Mouse (Mus musculus) limb, embryonic 13.5 days (tissue): ENCODE data around the gene Rcor1. TPM values are rescaled to one million over a fixed set of nuclear protein-coding genes. Genes with fewer than 3 reads are reported as not detected.
A peak's percentile ranks its signal among the peaks of the same experiment; 100 is the strongest.

ENCODE experiments used
- ATAC-seq: fragments of 200-750 bp; cut with Nextera tagmentation; 2 replicates; pipeline ENCODE4 v1.8.0; 2017; ENCODE audit warnings: low read depth, moderate number of reproducible peaks, moderate TSS enrichment; ENCODE audit not compliant: low FRiP score
- H3K27ac ChIP-seq: fragments of 300-500 bp; sonication (generic); 2 replicates; pipeline ENCODE4 v1.5.1; 2015; ENCODE audit warnings: inconsistent platforms, mild to moderate bottlenecking, moderate library complexity
- H3K27me3 ChIP-seq: fragments of 300-500 bp; sonication (generic); 2 replicates; pipeline ENCODE4 v1.6.1; 2015; ENCODE audit warnings: mild to moderate bottlenecking, inconsistent platforms
- H3K36me3 ChIP-seq: fragments of 300-500 bp; sonication (generic); 2 replicates; pipeline ENCODE4 v1.6.1; 2015; ENCODE audit warnings: inconsistent platforms, mild to moderate bottlenecking, moderate library complexity
- H3K4me1 ChIP-seq: fragments of 300-500 bp; sonication (generic); 2 replicates; pipeline ENCODE4 v1.6.1; 2015; ENCODE audit warnings: inconsistent platforms
- H3K4me2 ChIP-seq: fragments of 300-500 bp; sonication (generic); replicated peaks from 2 replicates; pipeline ENCODE4 v1.6.1; 2015; ENCODE audit warnings: inconsistent platforms, mild to moderate bottlenecking, moderate library complexity
- H3K4me3 ChIP-seq: fragments of 300-500 bp; sonication (generic); 2 replicates; pipeline ENCODE4 v1.5.1; 2015; ENCODE audit warnings: moderate library complexity, mild to moderate bottlenecking, inconsistent platforms
- H3K9ac ChIP-seq: fragments of 300-500 bp; sonication (generic); 2 replicates; pipeline ENCODE4 v1.6.1; 2015; ENCODE audit warnings: mild to moderate bottlenecking, inconsistent platforms
- H3K9me3 ChIP-seq: fragments of 300-500 bp; sonication (generic); 2 replicates; pipeline ENCODE4 v1.6.1; 2016; ENCODE audit warnings: inconsistent platforms
- WGBS: fragments of 180-500 bp; shearing (Covaris S2); methylation state at CpG from one replicate; pipeline ENCODE4 v1.1.7; 2015; 5-methylcytosine and 5-hydroxymethylcytosine counted together
- polyA plus RNA-seq: library from polyadenylated mRNA; unstranded; fragments of >200 nt; fragmentation: Nextera tagmentation; extraction: Ambion mirVana; gene quantifications from 2 replicates; pipeline ENCODE4 v1.2.1, GENCODE M21; 2015

The Rcor1 gene
- 11.1 and 11.6 TPM in 2 replicates for polyA plus RNA-seq

DNA sequence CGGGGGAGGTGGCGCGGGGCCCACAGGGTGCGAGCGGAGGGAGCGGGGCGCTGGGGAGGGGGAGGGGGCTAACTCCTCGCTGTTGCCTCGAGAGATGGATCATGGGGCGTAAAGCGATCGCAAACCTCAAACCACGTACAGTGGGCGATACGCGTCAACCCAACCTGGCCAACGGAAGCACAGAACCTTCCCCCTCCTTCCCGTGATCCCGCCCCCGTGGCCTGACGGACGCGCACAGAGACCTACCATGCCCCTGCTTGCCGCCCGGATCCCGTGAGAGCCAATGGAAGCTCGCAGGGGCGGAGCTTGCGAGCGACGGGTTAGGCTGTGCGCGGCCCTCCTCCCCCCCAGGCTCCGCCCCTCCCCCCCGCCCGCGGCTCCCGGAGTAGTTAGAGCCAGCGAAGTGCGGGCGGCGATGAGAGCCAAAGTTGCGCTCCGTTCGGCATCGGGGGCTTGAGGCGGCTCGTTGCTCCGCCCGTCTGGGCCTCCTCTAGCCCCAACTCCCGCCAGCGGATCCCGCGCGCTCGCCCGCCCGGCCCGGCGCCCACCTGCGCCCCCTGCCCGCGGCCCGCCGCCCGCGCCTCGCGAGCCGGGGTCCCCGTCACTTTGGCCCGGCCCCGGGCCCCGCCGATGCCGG, at the start of gene Rcor1:
Gene Rcor1 (plus strand): TSS at position 376 of the 637 bp plus-strand sequence.
- H3K4me2 ChIP-seq: peak within 1 kb of the TSS; percentile 90
- WGBS: under 1% methylated on average over 63 of the region's 76 CpGs
- H3K27ac ChIP-seq: peak within 1 kb of the TSS; percentile 99
- H3K9ac ChIP-seq: peak within 1 kb of the TSS; percentile 98
- no peaks in the 10 kb centered on the region for H3K9me3 ChIP-seq
- peaks cover 22% of the 10 kb centered on the region for H3K4me1 ChIP-seq
- H3K27me3 ChIP-seq: no peaks in the 10 kb centered on the region
- peak within 1 kb of the TSS; percentile 96 for H3K4me3 ChIP-seq
- peaks cover 17% of the 10 kb centered on the region for H3K36me3 ChIP-seq
- ATAC-seq: peak; percentile 98

DNA sequence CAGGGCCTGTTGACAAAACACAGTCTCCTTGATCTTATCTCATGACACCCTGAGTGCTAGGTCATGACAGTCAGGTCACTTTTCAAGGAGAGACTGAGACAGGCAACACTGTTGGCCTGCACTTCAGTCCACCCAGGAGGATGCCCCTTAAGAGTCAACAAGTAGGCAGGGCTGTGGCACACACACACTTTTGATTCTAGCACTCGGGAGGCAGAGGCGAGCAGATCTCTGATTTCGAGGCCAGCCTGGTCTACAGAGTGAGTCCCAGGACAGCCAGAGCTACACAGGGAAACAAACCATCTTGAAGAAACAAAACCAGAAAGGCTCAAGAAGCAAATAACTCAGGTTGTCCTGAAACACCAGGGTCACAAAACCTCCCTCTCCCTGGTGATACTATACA, 49.7 kb upstream of the Rcor1 start:
- no peak overlapping the region for H3K27ac ChIP-seq
- H3K4me3 ChIP-seq: no peak overlapping the region
- H3K4me2 ChIP-seq: no peak overlapping the region
- H3K4me1 ChIP-seq: peaks cover 15% of the 10 kb centered on the region
- H3K36me3 ChIP-seq: no peaks in the 10 kb centered on the region
- no peaks in the 10 kb centered on the region for H3K27me3 ChIP-seq
- H3K9me3 ChIP-seq: no peaks in the 10 kb centered on the region
- 93% methylated on average over 3 of the region's 3 CpGs for WGBS
- ATAC-seq: no peak
- H3K9ac ChIP-seq: no peak overlapping the region

DNA sequence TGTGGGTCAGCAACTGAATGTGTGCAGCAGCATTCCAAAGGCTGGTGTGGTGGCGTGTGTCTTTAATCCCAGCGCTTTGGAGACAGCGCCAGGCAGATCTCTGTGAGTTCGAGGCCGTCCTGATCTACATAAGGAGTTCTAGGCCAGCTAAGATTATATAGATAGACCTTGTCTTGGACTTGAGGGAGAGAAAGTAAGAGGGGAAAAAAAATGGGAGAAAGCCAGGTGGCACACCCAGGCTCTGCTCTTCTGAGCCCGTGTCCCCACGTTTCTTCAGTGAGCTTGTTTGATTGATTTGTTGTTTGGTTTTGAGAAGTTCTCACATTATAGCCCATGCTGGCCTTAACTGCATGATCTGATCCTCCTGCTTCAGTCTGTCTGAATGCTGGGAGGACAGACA, 48.7 kb upstream of the Rcor1 start:
- H3K36me3 ChIP-seq: no peaks in the 10 kb centered on the region
- no peak overlapping the region for H3K4me2 ChIP-seq
- H3K27me3 ChIP-seq: no peaks in the 10 kb centered on the region
- H3K4me3 ChIP-seq: no peak overlapping the region
- WGBS: 89% methylated on average over 7 of the region's 7 CpGs
- ATAC-seq: no peak
- no peak overlapping the region for H3K27ac ChIP-seq
- H3K9me3 ChIP-seq: no peaks in the 10 kb centered on the region
- no peak overlapping the region for H3K9ac ChIP-seq
- peaks cover 11% of the 10 kb centered on the region for H3K4me1 ChIP-seq

GRCm38 (mm10) chr12:110991361-110992127, 47.6 kb upstream of the Rcor1 start:
- peak overlapping the region; percentile 56 for H3K4me3 ChIP-seq
- 4% methylated on average over 23 of the region's 23 CpGs for WGBS
- no peaks in the 10 kb centered on the region for H3K27me3 ChIP-seq
- ATAC-seq: peak; percentile 83
- H3K4me2 ChIP-seq: peak overlapping the region; percentile 68
- peak overlapping the region; percentile 58; the same call in 1 of the 2 replicates for H3K27ac ChIP-seq
- no peaks in the 10 kb centered on the region for H3K36me3 ChIP-seq
- H3K9me3 ChIP-seq: no peaks in the 10 kb centered on the region
- peak overlapping the region; percentile 69 for H3K9ac ChIP-seq
- H3K4me1 ChIP-seq: peaks cover 11% of the 10 kb centered on the region

DNA sequence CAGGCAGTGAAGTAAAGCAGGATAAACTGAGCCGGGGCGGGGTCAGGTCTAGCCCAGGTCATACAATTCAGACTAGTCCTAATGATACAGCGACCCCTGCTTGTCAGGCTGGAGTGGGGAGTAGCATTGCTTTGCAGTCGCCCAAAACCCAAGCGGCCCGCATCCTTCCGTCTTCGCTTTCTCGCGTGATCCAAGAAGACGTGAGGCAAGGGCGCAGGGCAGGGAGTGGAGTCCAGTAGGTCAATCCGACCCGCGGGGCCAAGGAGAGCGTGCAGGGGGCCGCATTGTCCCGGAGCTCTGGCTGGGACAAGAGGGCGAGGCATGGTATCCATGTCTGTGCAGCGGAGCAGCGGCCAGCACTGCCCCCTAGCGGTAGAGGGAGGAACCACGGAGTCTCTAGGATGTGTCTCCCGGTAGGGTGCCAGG, 47.0 kb upstream of the Rcor1 start:
- Histone ChIP-seq H3K4me2 (peak overlapping the region; percentile 68), H3K4me1 (peaks cover 11% of the 10 kb centered on the region), H3K27ac (peak overlapping the region; percentile 58; the same call in 1 of the 2 replicates), H3K27me3 (no peaks in the 10 kb centered on the region), H3K9ac (peak overlapping the region; percentile 69), H3K4me3 (peak overlapping the region; percentile 56), H3K36me3 (no peaks in the 10 kb centered on the region), H3K9me3 (no peaks in the 10 kb centered on the region)
- peak; percentile 91 for ATAC-seq
- WGBS: under 1% methylated on average over 24 of the region's 24 CpGs

- Histone ChIP-seq H3K4me2 (peak overlapping the region; percentile 68), H3K9me3 (0 out of 2 replicates have a peak, but pooled peaks cover 2% of the 10 kb centered on the region), H3K4me1 (peaks cover 11% of the 10 kb centered on the region), H3K9ac (0 out of 2 replicates have a peak overlapping the region, but pooled peaks have one; percentile 69), H3K36me3 (no peaks in the 10 kb centered on the region), H3K27me3 (no peaks in the 10 kb centered on the region), H3K4me3 (peak overlapping the region; percentile 56), H3K27ac (no peak overlapping the region)
- 75% methylated on average over 12 of the region's 12 CpGs for WGBS
- no peak for ATAC-seq
These were observed 46.4 kb upstream of the Rcor1 start for GRCm38 (mm10) chr12:110992771-110993170.

DNA sequence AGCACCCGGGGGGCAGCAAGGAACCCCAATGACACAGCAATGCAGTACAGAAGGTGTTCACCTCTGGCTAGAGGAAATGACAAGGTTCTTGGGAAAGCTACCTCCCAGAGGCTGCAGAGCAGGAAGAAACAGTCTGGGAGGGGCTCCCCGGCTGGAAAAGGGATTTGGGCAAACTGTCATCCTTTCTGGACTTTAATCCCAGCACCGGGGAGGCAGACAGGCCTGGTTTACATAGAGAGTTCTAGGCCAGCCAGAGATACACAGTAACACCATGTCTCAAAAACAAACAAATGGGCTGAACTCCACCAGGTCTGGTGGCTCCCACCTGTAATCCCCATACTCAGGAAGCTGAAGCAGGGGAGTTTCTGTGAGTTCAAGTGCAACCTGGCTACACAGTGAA, 45.9 kb upstream of the Rcor1 start:
- ATAC-seq: no peak
- 82% methylated on average over 3 of the region's 3 CpGs for WGBS

GRCm38 (mm10) chr12:110994666-110995065, 44.5 kb upstream of the Rcor1 start:
- Histone ChIP-seq H3K36me3 (no peaks in the 10 kb centered on the region), H3K4me1 (peaks cover 11% of the 10 kb centered on the region), H3K27ac (no peak overlapping the region), H3K4me3 (no peak overlapping the region), H3K9me3 (peaks cover 12% of the 10 kb centered on the region; the same call in 1 of the 2 replicates), H3K4me2 (no peak overlapping the region), H3K27me3 (no peaks in the 10 kb centered on the region), H3K9ac (no peak overlapping the region)
- 33% methylated on average over 12 of the region's 12 CpGs for WGBS
- no peak for ATAC-seq

More for the DNA sequence above, 45.9 kb upstream of the Rcor1 start:
- H3K27me3 ChIP-seq: no peaks in the 10 kb centered on the region
- peaks cover 6% of the 10 kb centered on the region; the same call in 1 of the 2 replicates for H3K9me3 ChIP-seq
- peaks cover 11% of the 10 kb centered on the region for H3K4me1 ChIP-seq
- no peak overlapping the region for H3K9ac ChIP-seq
- H3K4me2 ChIP-seq: no peak overlapping the region
- H3K4me3 ChIP-seq: no peak overlapping the region
- H3K27ac ChIP-seq: no peak overlapping the region
- no peaks in the 10 kb centered on the region for H3K36me3 ChIP-seq

GRCm38 (mm10) chr12:110998092-110998491, 41.1 kb upstream of the Rcor1 start:
- Histone ChIP-seq H3K9ac (no peak overlapping the region), H3K4me1 (no peaks in the 10 kb centered on the region), H3K27me3 (no peaks in the 10 kb centered on the region), H3K4me2 (no peak overlapping the region), H3K36me3 (no peaks in the 10 kb centered on the region), H3K9me3 (peaks cover 12% of the 10 kb centered on the region; the same call in 1 of the 2 replicates), H3K4me3 (no peak overlapping the region), H3K27ac (no peak overlapping the region)
- WGBS: 95% methylated on average over 11 of the region's 11 CpGs
- ATAC-seq: no peak

DNA sequence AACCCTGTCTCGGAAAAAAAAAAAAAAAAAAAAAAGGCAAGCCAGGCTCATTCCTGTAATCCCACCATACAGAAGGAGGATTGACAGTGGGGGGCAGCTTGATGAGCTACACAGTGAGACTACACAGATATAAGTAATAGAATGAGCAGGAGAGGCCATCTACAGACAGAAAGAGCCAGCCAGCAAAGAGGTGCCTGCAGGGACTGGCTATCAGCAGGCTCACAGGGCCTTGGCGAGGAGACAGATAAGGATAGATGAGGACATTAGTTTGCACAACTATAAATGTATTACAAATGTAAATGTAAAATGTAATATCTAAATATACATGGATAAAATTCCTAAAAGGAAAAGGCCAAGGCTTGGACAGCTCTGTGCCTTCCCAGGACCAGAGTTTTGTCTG, 39.3 kb upstream of the Rcor1 start:
- Histone ChIP-seq H3K36me3 (no peaks in the 10 kb centered on the region), H3K9ac (no peak overlapping the region), H3K27me3 (no peaks in the 10 kb centered on the region), H3K4me3 (no peak overlapping the region), H3K4me2 (no peak overlapping the region), H3K4me1 (no peaks in the 10 kb centered on the region), H3K27ac (no peak overlapping the region), H3K9me3 (peaks cover 12% of the 10 kb centered on the region; the same call in 1 of the 2 replicates)
- ATAC-seq: no peak
- WGBS: 80% methylated on average over 2 of the region's 2 CpGs

DNA sequence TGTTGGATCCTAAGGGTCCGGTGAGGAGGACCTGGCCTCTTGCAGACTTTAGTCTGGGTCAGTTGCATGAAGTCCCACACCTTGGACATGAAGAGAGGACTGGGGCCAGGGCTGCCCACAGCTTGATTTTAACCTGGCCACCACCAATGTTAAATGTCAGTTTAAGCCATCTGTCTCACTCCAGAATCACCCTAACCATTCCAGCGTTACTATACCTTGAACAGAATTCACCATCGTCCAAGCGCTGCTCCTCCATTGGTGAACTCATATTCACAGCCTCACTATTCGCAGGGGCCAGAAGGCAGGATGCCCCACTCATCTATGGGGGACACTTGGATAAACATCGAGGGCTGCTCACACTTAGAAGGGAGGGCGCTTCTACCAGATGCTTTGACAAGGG, 38.2 kb upstream of the Rcor1 start:
- Histone ChIP-seq H3K27ac (no peak overlapping the region), H3K4me2 (no peak overlapping the region), H3K9me3 (peaks cover 12% of the 10 kb centered on the region; the same call in 1 of the 2 replicates), H3K27me3 (no peaks in the 10 kb centered on the region), H3K9ac (no peak overlapping the region), H3K36me3 (no peaks in the 10 kb centered on the region), H3K4me1 (peaks cover 2% of the 10 kb centered on the region), H3K4me3 (no peak overlapping the region)
- ATAC-seq: no peak
- WGBS: 91% methylated on average over 7 of the region's 7 CpGs

DNA sequence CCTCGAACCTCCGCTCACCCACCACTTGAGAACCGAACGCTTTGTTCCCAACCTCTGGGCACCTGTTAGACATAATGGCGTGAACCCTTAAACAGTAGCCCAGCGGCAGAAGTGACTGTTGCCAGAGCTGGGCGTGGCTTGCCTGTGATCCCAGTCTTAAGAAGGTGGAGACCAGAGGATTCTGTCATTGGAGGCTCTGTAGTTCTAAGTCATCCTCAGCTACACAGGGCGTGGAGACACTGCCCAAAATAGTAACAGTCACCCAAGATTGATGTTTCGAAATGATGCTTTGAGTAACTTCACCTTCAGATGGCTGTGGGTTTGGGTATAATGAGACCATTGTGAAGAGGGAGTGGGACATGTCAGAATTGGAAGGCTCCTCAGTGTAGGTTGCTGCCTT, 35.0 kb upstream of the Rcor1 start:
- H3K27ac ChIP-seq: no peak overlapping the region

More for the DNA sequence above, 35.0 kb upstream of the Rcor1 start:
- Histone ChIP-seq H3K9me3 (no peaks in the 10 kb centered on the region), H3K9ac (no peak overlapping the region), H3K4me3 (no peak overlapping the region), H3K4me1 (peaks cover 32% of the 10 kb centered on the region), H3K4me2 (no peak overlapping the region), H3K36me3 (no peaks in the 10 kb centered on the region), H3K27me3 (no peaks in the 10 kb centered on the region)
- WGBS: 79% methylated on average over 9 of the region's 9 CpGs
- ATAC-seq: no peak
